Mouse (Mus musculus) gastrocnemius, postnatal 14 days (tissue): ENCODE results near the gene Ankk1. TPM values are rescaled to one million over a fixed set of nuclear protein-coding genes. Genes with fewer than 3 reads are reported as not detected.

ENCODE experiments used
- DNase-seq: peaks from one replicate; pipeline ENCODE4 v3.0.0; 2021; ENCODE audit warnings: mixed read lengths
- intact Hi-C: fragments of 180-260 bp; cut with DNase I; formaldehyde crosslinking; loops from one replicate; pipeline ENCODE4 v1.15.1; 2025; ENCODE audit warnings: low total_unique reads
- long read RNA-seq, 2 experiments: library from polyadenylated mRNA; stranded (forward); transcript quantifications; one replicate each; pipeline ENCODE4 v2.0.0; 2021
- total RNA-seq, 2 experiments: library from RNA; stranded (reverse); gene quantifications; 2 replicates each; pipeline ENCODE4 v1.2.3; 2021

The Ankk1 gene
- total RNA-seq = not detected
- long read RNA-seq, experiment 1 = 0 reads
- long read RNA-seq, experiment 2 = 0 reads

GRCm38 (mm10) chr9:49426921-49427320 is at the start of gene Ankk1:
TSS of gene Ankk1 (minus strand) at chr9:49427021.
- no peak for DNase-seq
- intact Hi-C loops = no loop called here

- DNase-seq = no peak
- intact Hi-C loops = no loop called here
Measured at GRCm38 (mm10) chr9:49472126-49472525, 45.3 kb upstream of the Ankk1 start.

- DNase-seq = no peak
- intact Hi-C loops = no loop called here
Measured at GRCm38 (mm10) chr9:49470946-49471345, 44.1 kb upstream of the Ankk1 start.

GRCm38 (mm10) chr9:49470006-49470405 is 43.2 kb upstream of the Ankk1 start:
- DNase-seq = no peak
- intact Hi-C loops = no loop called here

GRCm38 (mm10) chr9:49456136-49456535 is 29.3 kb upstream of the Ankk1 start:
- no peak for DNase-seq
- intact Hi-C loops = no loop called here

- no peak for DNase-seq
- intact Hi-C loops = no loop called here
Measured at GRCm38 (mm10) chr9:49452396-49452795, 25.6 kb upstream of the Ankk1 start.

- no peak for DNase-seq
- intact Hi-C loops = no loop called here
Measured at GRCm38 (mm10) chr9:49450491-49450890, 23.7 kb upstream of the Ankk1 start.

- intact Hi-C loops = no loop called here
Measured at GRCm38 (mm10) chr9:49442621-49443020, 15.8 kb upstream of the Ankk1 start.

GRCm38 (mm10) chr9:49427478-49427877 is 657 bp upstream of the Ankk1 start:
- DNase-seq = no peak
- intact Hi-C loops = no loop called here

More at GRCm38 (mm10) chr9:49442621-49443020, 15.8 kb upstream of the Ankk1 start:
- no peak for DNase-seq

GRCm38 (mm10) chr9:49425585-49425984 is 1.2 kb downstream of the Ankk1 start:
- no peak for DNase-seq
- intact Hi-C loops = no loop called here

GRCm38 (mm10) chr9:49423866-49424265 is 3.0 kb downstream of the Ankk1 start:
- intact Hi-C loops = no loop called here
- DNase-seq = no peak

GRCm38 (mm10) chr9:49410621-49411020 is 16.2 kb downstream of the Ankk1 start:
- intact Hi-C loops = no loop called here
- DNase-seq = no peak

GRCm38 (mm10) chr9:49407028-49407427 is 19.8 kb downstream of the Ankk1 start:
- no peak for DNase-seq
- intact Hi-C loops = no loop called here

- intact Hi-C loops = no loop called here
- DNase-seq = no peak
Measured at GRCm38 (mm10) chr9:49403711-49404110, 23.1 kb downstream of the Ankk1 start.

GRCm38 (mm10) chr9:49396006-49396405 is 30.8 kb downstream of the Ankk1 start:
- intact Hi-C loops = no loop called here
- no peak for DNase-seq

- intact Hi-C loops = no loop called here
- DNase-seq = no peak
Measured at GRCm38 (mm10) chr9:49392242-49392641, 34.6 kb downstream of the Ankk1 start.

- DNase-seq = no peak
- intact Hi-C loops = no loop called here
Measured at GRCm38 (mm10) chr9:49386119-49386518, 40.7 kb downstream of the Ankk1 start.

- DNase-seq = no peak
- intact Hi-C loops = no loop called here
Measured at GRCm38 (mm10) chr9:49385301-49385700, 41.5 kb downstream of the Ankk1 start.

GRCm38 (mm10) chr9:49384855-49385254 is 42.0 kb downstream of the Ankk1 start:
- no peak for DNase-seq
- intact Hi-C loops = no loop called here

- no peak for DNase-seq
- intact Hi-C loops = no loop called here
Measured at GRCm38 (mm10) chr9:49384041-49384440, 42.8 kb downstream of the Ankk1 start.

GRCm38 (mm10) chr9:49379962-49380361 is 46.9 kb downstream of the Ankk1 start:
- DNase-seq = no peak
- intact Hi-C loops = no loop called here

- intact Hi-C loops = no loop called here
- no peak for DNase-seq
Measured at GRCm38 (mm10) chr9:49373946-49374345, 52.9 kb downstream of the Ankk1 start.
